Mouse (Mus musculus) liver, adult 2 months (tissue): ENCODE data around the gene Igsf3.

Experiments
- CTCF ChIP-seq: fragments of 200-500 bp; IDR thresholded peaks from 2 replicates; pipeline ENCODE4 v1.5.1; 2011; ENCODE audit warnings: low read depth, low read length, control low read depth
- POLR2A ChIP-seq: fragments of 200-500 bp; IDR thresholded peaks from 2 replicates; pipeline ENCODE4 v1.6.1; 2011; ENCODE audit warnings: low read length, control low read depth; ENCODE audit not compliant: insufficient read depth; ENCODE audit errors: extremely low read depth

GRCm38 (mm10) chr3:101395341-101395740 lies 18.5 kb downstream of the Igsf3 start:
- TF ChIP-seq CTCF (no peak), POLR2A (no peak)
